ENCODE assay signal across 8 mouse cellular contexts in genomic region chr5:33651541-33651920, GRCm38 (mm10). TPM values are rescaled to one million over a fixed set of nuclear protein-coding genes. Genes with fewer than 3 reads are reported as not detected.
DNase-seq lines count a peak whose midpoint lies in the region; ATAC-seq and TF ChIP-seq lines count a peak whose summit lies in the region.

No protein-coding gene starts in this region.

- under 1% methylated on average over 11 of the region's 11 CpGs for WGBS in heart, embryonic 12.5 days
- WGBS in forebrain, embryonic 13.5 days: 0% methylated on average over 11 of the region's 11 CpGs
- 2% methylated on average over 11 of the region's 11 CpGs for WGBS in liver, embryonic 14.5 days (ENCODE audit: insufficient replicate concordance)

- dilution Hi-C loops in CH12.LX (cut with MboI; ENCODE audit: extremely low pct_ligation_motif_present, extremely low pct_unique_long_range_greater_than_20kb, low sequenced_read_pairs): no loop called here

- H3K27me3 ChIP-seq in heart, embryonic 12.5 days (replicated peaks): no peaks in the 10 kb centered on the region
- no peaks in the 10 kb centered on the region for H3K27me3 ChIP-seq in CH12.LX (replicated peaks)
- no peaks in the 10 kb centered on the region for H3K27me3 ChIP-seq in forebrain, embryonic 13.5 days
- H3K27me3 ChIP-seq in liver, embryonic 14.5 days (ENCODE audit: control insufficient read depth, insufficient read depth, low read length): no peaks in the 10 kb centered on the region

- H3K27ac ChIP-seq in heart, embryonic 12.5 days (ENCODE audit: poor library complexity, severe bottlenecking): peak overlapping the region; percentile 94
- H3K27ac ChIP-seq in CH12.LX (ENCODE audit: insufficient read depth, low read depth): peak overlapping the region; percentile 90
- peak overlapping the region; percentile 97 for H3K27ac ChIP-seq in forebrain, embryonic 13.5 days
- peak overlapping the region; percentile 77 for H3K27ac ChIP-seq in liver, embryonic 14.5 days

- 0 out of 2 replicates have a peak, but pooled peaks have one; percentile 8 for TF ChIP-seq EP300 in CH12.LX (IDR thresholded peaks at IDR 0.05; ENCODE audit: low read length)
- no peak for TF ChIP-seq EP300 in liver, embryonic 14.5 days (IDR thresholded peaks at IDR 0.05; ENCODE audit: low read depth)

- 0 out of 4 replicates have a peak, but pooled peaks of 1 of the 2 experiments have one; percentile 7 for TF ChIP-seq CTCF in CH12.LX (conservative IDR thresholded peaks at IDR 0.05 in 1 of 2, IDR thresholded peaks at IDR 0.05 in 1 of 2; ENCODE audit: low read depth in 2 of 2, low read length in 2 of 2)
- no peak for TF ChIP-seq CTCF in liver, embryonic 14.5 days (IDR thresholded peaks at IDR 0.05; ENCODE audit: low read depth)

- no peak for DNase-seq in heart, adult 18-20 months
- DNase-seq in CH12.LX (ENCODE audit: extremely low read depth): no peak
- DNase-seq in liver, embryonic 14.5 days (ENCODE audit: low read depth in 3 of 3, low spot score in 3 of 3): no peak
- no peak for DNase-seq in layer of hippocampus, adult 9-11 months
- no peak for DNase-seq in urinary bladder, postnatal 10 days (ENCODE audit: low spot score)
- no peak for DNase-seq in adrenal gland, adult 8-10 months

- H3K36me3 ChIP-seq in heart, embryonic 12.5 days: peaks cover 55% of the 10 kb centered on the region
- peaks cover 37 to 64% of the 10 kb centered on the region in 2 experiments for H3K36me3 ChIP-seq in CH12.LX (replicated peaks in 1 of 2; ENCODE audit: control insufficient read depth in 1 of 2, insufficient read depth in 1 of 2, low read length in 1 of 2)
- H3K36me3 ChIP-seq in forebrain, embryonic 13.5 days (ENCODE audit: poor library complexity, severe bottlenecking): peaks cover 60% of the 10 kb centered on the region
- H3K36me3 ChIP-seq in liver, embryonic 14.5 days (replicated peaks; ENCODE audit: control insufficient read depth, insufficient read depth, low read depth): peaks cover 64% of the 10 kb centered on the region

- no peak for TF ChIP-seq POLR2A in CH12.LX (IDR thresholded peaks at IDR 0.05; ENCODE audit: low read depth, low read length)

- TF ChIP-seq RAD21 in CH12.LX (IDR thresholded peaks at IDR 0.05; ENCODE audit: low read depth, low read length): no peak

- H3K9me3 ChIP-seq in heart, embryonic 12.5 days (replicated peaks): no peaks in the 10 kb centered on the region
- H3K9me3 ChIP-seq in CH12.LX (replicated peaks; ENCODE audit: low read length): no peaks in the 10 kb centered on the region
- H3K9me3 ChIP-seq in forebrain, embryonic 13.5 days (replicated peaks): no peaks in the 10 kb centered on the region
- H3K9me3 ChIP-seq in liver, embryonic 14.5 days (ENCODE audit: control insufficient read depth, low read length): no peaks in the 10 kb centered on the region

- H3K4me1 ChIP-seq in heart, embryonic 12.5 days (replicated peaks): peaks cover 38% of the 10 kb centered on the region
- H3K4me1 ChIP-seq in CH12.LX (ENCODE audit: control insufficient read depth in 1 of 2, insufficient read depth in 2 of 2): peaks cover 12 to 58% of the 10 kb centered on the region in 2 experiments
- H3K4me1 ChIP-seq in forebrain, embryonic 13.5 days: peaks cover 35% of the 10 kb centered on the region
- peaks cover 26 to 27% of the 10 kb centered on the region in 2 experiments for H3K4me1 ChIP-seq in liver, embryonic 14.5 days (replicated peaks; ENCODE audit: control insufficient read depth in 2 of 2, insufficient read depth in 2 of 2, low read length in 1 of 2)

- peak overlapping the region; percentile 87 for H3K4me2 ChIP-seq in heart, embryonic 12.5 days
- peak overlapping the region; percentile 96 for H3K4me2 ChIP-seq in CH12.LX (ENCODE audit: insufficient read depth, low read depth, poor library complexity, severe bottlenecking)
- H3K4me2 ChIP-seq in forebrain, embryonic 13.5 days: peak overlapping the region; percentile 75
- H3K4me2 ChIP-seq in liver, embryonic 14.5 days (ENCODE audit: low read depth): peak overlapping the region; percentile 98

- H3K9ac ChIP-seq in heart, embryonic 12.5 days: peak overlapping the region; percentile 88
- H3K9ac ChIP-seq in CH12.LX (ENCODE audit: insufficient read depth, low read depth): peak overlapping the region; percentile 96
- H3K9ac ChIP-seq in forebrain, embryonic 13.5 days: peak overlapping the region; percentile 86
- peak overlapping the region; percentile 93 for H3K9ac ChIP-seq in liver, embryonic 14.5 days (replicated peaks)

- no peak for ATAC-seq in heart, embryonic 12.5 days (ENCODE audit: insufficient number of reproducible peaks, low FRiP score)
- ATAC-seq in forebrain, embryonic 13.5 days: peak; percentile 0; the same call in 1 of the 2 replicates
- no peak for ATAC-seq in liver, embryonic 14.5 days (ENCODE audit: insufficient read depth)

- in situ Hi-C loops in CH12.LX (cut with MboI; ENCODE audit: low pct_ligation_motif_present, low pct_unique_long_range_greater_than_20kb, low sequenced_read_pairs): no loop called here

- H3K4me3 ChIP-seq in heart, embryonic 12.5 days: peak overlapping the region; percentile 85
- peak overlapping the region; percentile 87 to 91 (median 89) for H3K4me3 ChIP-seq in CH12.LX (replicated peaks in 1 of 3; ENCODE audit: low read depth in 2 of 3, low read length in 2 of 3, poor library complexity in 1 of 3)
- H3K4me3 ChIP-seq in forebrain, embryonic 13.5 days: peak overlapping the region; percentile 86
- H3K4me3 ChIP-seq in liver, embryonic 14.5 days (ENCODE audit: insufficient read depth in 1 of 2, low read depth in 2 of 2, low read length in 2 of 2): peak overlapping the region; percentile 86 to 95

- H3K79me2 ChIP-seq in CH12.LX (replicated peaks; ENCODE audit: control insufficient read depth, extremely low read depth, insufficient read depth, poor library complexity, severe bottlenecking): peaks cover 61% of the 10 kb centered on the region

TF ChIP-seq in CH12.LX, 34 proteins besides CTCF, POLR2A, EP300 and RAD21 (continues in another document):
- TF ChIP-seq ETS1 (conservative IDR thresholded peaks at IDR 0.05; ENCODE audit: low read depth, low read length): no peak
- 0 out of 2 replicates have a peak, but pooled peaks have one; percentile 14 for TF ChIP-seq CHD1 (IDR thresholded peaks at IDR 0.05; ENCODE audit: low read depth, low read length)

RNA-seq across cellular contexts. Expression of gene Slbp, which starts 0.8 kb away (rescaled TPM):
- polyA plus RNA-seq in heart, embryonic 12.5 days (2016; fragmentation: Nextera tagmentation; extraction: Ambion mirVana): 135 and 140 TPM in 2 replicates
- total RNA-seq in heart, adult 18-20 months (2021): 10 to 100 TPM; 13.5 to 14.7 TPM
- total RNA-seq in CH12.LX (2012; rRNA removed) (85.4 and 111 TPM in 2 replicates), CH12.LX (2014; rRNA removed) (263 and 284 TPM in 2 replicates)
- polyA plus RNA-seq in CH12.LX (2012; ENCODE audit: insufficient read length, low read depth): 117 and 148 TPM in 2 replicates
- 222 and 225 TPM in 2 replicates for polyA plus RNA-seq in forebrain, embryonic 13.5 days (2015; fragmentation: Nextera tagmentation; extraction: Ambion mirVana)
- polyA plus RNA-seq in liver, embryonic 14.5 days (2012; rRNA removed): 97.1 and 155 TPM in 2 replicates
- polyA plus RNA-seq in liver, embryonic 14.5 days (2014; fragmentation: Nextera tagmentation; extraction: Ambion mirVana): 290 and 309 TPM in 2 replicates
- 10 to 100 TPM; 34.0 to 42.1 (median 38.5) TPM for total RNA-seq in adrenal gland, adult 8-10 months (2022)

RNA-seq across cellular contexts. Expression of gene Tacc3, which starts 6.4 kb away (rescaled TPM):
- polyA plus RNA-seq in heart, embryonic 12.5 days (2016; fragmentation: Nextera tagmentation; extraction: Ambion mirVana): 152 and 163 TPM in 2 replicates
- 1 to 10 TPM; 1.5 to 2.5 TPM for total RNA-seq in heart, adult 18-20 months (2021)
- 89.4 and 110 TPM in 2 replicates for total RNA-seq in CH12.LX (2012; rRNA removed)
- 186 and 202 TPM in 2 replicates for total RNA-seq in CH12.LX (2014; rRNA removed)
- polyA plus RNA-seq in CH12.LX (2012; ENCODE audit: insufficient read length, low read depth): 160 and 175 TPM in 2 replicates
- 189 and 190 TPM in 2 replicates for polyA plus RNA-seq in forebrain, embryonic 13.5 days (2015; fragmentation: Nextera tagmentation; extraction: Ambion mirVana)
- 50.4 and 69.1 TPM in 2 replicates for polyA plus RNA-seq in liver, embryonic 14.5 days (2012; rRNA removed)
- 138 and 152 TPM in 2 replicates for polyA plus RNA-seq in liver, embryonic 14.5 days (2014; fragmentation: Nextera tagmentation; extraction: Ambion mirVana)
- total RNA-seq in adrenal gland, adult 8-10 months (2022): 1 to 10 TPM; 3.5 to 9.6 (median 6.7) TPM

RNA-seq across cellular contexts. Expression of gene Tmem129, which starts 6.7 kb away (rescaled TPM):
- 34.3 and 34.9 TPM in 2 replicates for polyA plus RNA-seq in heart, embryonic 12.5 days (2016; fragmentation: Nextera tagmentation; extraction: Ambion mirVana)
- total RNA-seq in heart, adult 18-20 months (2021): 10 to 100 TPM; 19.5 to 19.6 TPM
- total RNA-seq in CH12.LX (2012; rRNA removed) (14.8 and 15.2 TPM in 2 replicates), CH12.LX (2014; rRNA removed) (10.8 and 11.2 TPM in 2 replicates)
- polyA plus RNA-seq in CH12.LX (2012; ENCODE audit: insufficient read length, low read depth): 8.4 and 12.7 TPM in 2 replicates
- 33.0 and 37.8 TPM in 2 replicates for polyA plus RNA-seq in forebrain, embryonic 13.5 days (2015; fragmentation: Nextera tagmentation; extraction: Ambion mirVana)
- 17.4 and 17.7 TPM in 2 replicates for polyA plus RNA-seq in liver, embryonic 14.5 days (2012; rRNA removed)
- polyA plus RNA-seq in liver, embryonic 14.5 days (2014; fragmentation: Nextera tagmentation; extraction: Ambion mirVana): 19.4 and 22.1 TPM in 2 replicates
- total RNA-seq in adrenal gland, adult 8-10 months (2022): 10 to 100 TPM; 28.6 to 37.7 (median 33.2) TPM

RNA-seq across cellular contexts. Expression of gene Gm9903, which starts 21.8 kb away (rescaled TPM):
- polyA plus RNA-seq in heart, embryonic 12.5 days (2016; fragmentation: Nextera tagmentation; extraction: Ambion mirVana): 0.73 and 1.0 TPM in 2 replicates
- 1 to 10 TPM in 1 of 2 experiments, under 1 TPM in 1; 0.87 to 1.2 TPM for total RNA-seq in heart, adult 18-20 months (2021)
- total RNA-seq in CH12.LX (2012; rRNA removed) (0.08 and 0.21 TPM in 2 replicates), CH12.LX (2014; rRNA removed) (0.16 and 0.22 TPM in 2 replicates)
- 0.26 TPM in 1 of 2 replicates, not detected in the other for polyA plus RNA-seq in CH12.LX (2012; ENCODE audit: insufficient read length, low read depth)
- 0.55 and 0.61 TPM in 2 replicates for polyA plus RNA-seq in forebrain, embryonic 13.5 days (2015; fragmentation: Nextera tagmentation; extraction: Ambion mirVana)
- polyA plus RNA-seq in liver, embryonic 14.5 days (2012; rRNA removed): 0.06 and 0.18 TPM in 2 replicates
- polyA plus RNA-seq in liver, embryonic 14.5 days (2014; fragmentation: Nextera tagmentation; extraction: Ambion mirVana): not detected in 2 replicates
- total RNA-seq in adrenal gland, adult 8-10 months (2022): 1 to 10 TPM in 1 of 4 experiments, under 1 TPM in 3; 0.14 to 1.0 (median 0.62) TPM

RNA-seq across cellular contexts. Expression of gene Fam53a, which starts 22.1 kb away (rescaled TPM):
- polyA plus RNA-seq in heart, embryonic 12.5 days (2016; fragmentation: Nextera tagmentation; extraction: Ambion mirVana): 52.9 and 53.5 TPM in 2 replicates
- total RNA-seq in heart, adult 18-20 months (2021): 10 to 100 TPM; 21.6 to 28.7 TPM
- total RNA-seq in CH12.LX (2012; rRNA removed) (27.9 and 29.2 TPM in 2 replicates), CH12.LX (2014; rRNA removed) (25.1 and 26.6 TPM in 2 replicates)
- 32.9 and 33.4 TPM in 2 replicates for polyA plus RNA-seq in CH12.LX (2012; ENCODE audit: insufficient read length, low read depth)
- polyA plus RNA-seq in forebrain, embryonic 13.5 days (2015; fragmentation: Nextera tagmentation; extraction: Ambion mirVana): 51.0 and 57.7 TPM in 2 replicates
- polyA plus RNA-seq in liver, embryonic 14.5 days (2012; rRNA removed): 7.3 and 7.9 TPM in 2 replicates
- 17.9 and 21.9 TPM in 2 replicates for polyA plus RNA-seq in liver, embryonic 14.5 days (2014; fragmentation: Nextera tagmentation; extraction: Ambion mirVana)
- total RNA-seq in adrenal gland, adult 8-10 months (2022): 10 to 100 TPM; 28.1 to 40.8 (median 34.8) TPM
